Mouse (Mus musculus) bone marrow, adult 2 months (tissue): Measurements from ENCODE around the gene Cysltr2.

Experiments used
- CTCF ChIP-seq: fragments of 200-500 bp; IDR thresholded peaks from 2 replicates; pipeline ENCODE4 v1.5.1; 2011; ENCODE audit warnings: low read length, control low read depth; ENCODE audit not compliant: control insufficient read depth, insufficient read depth
- POLR2A ChIP-seq: fragments of 200-500 bp; IDR thresholded peaks from 2 replicates; pipeline ENCODE4 v1.6.1; 2011; ENCODE audit warnings: low read depth, mild to moderate bottlenecking, control low read depth, low read length, borderline replicate concordance; ENCODE audit not compliant: control insufficient read depth

GRCm38 (mm10) chr14:72985113-72985512 lies 63.8 kb downstream of the Cysltr2 start:
- TF ChIP-seq CTCF (no peak), POLR2A (no peak)
